Mouse (Mus musculus) midbrain, embryonic 16.5 days (tissue): ENCODE data around the gene Nap1l5. TPM values are rescaled to one million over a fixed set of nuclear protein-coding genes. Genes with fewer than 3 reads are reported as not detected.

Experiments
- ATAC-seq: fragments of 200-750 bp; cut with Nextera tagmentation; 2 replicates; pipeline ENCODE4 v1.8.0; 2017; ENCODE audit warnings: moderate TSS enrichment
- H3K27ac ChIP-seq: fragments of 300-500 bp; sonication (generic); 2 replicates; pipeline ENCODE4 v1.5.1; 2014; ENCODE audit warnings: mild to moderate bottlenecking, low read length, mixed read lengths
- H3K27me3 ChIP-seq: fragments of 300-500 bp; sonication (generic); 2 replicates; pipeline ENCODE4 v1.6.1; 2014; ENCODE audit warnings: low read depth, low read length, mixed read lengths; ENCODE audit not compliant: control insufficient read depth, insufficient read depth
- H3K36me3 ChIP-seq: fragments of 300-500 bp; sonication (generic); 2 replicates; pipeline ENCODE4 v1.6.1; 2014; ENCODE audit warnings: mild to moderate bottlenecking, low read length, moderate library complexity, mixed read lengths; ENCODE audit not compliant: control insufficient read depth, insufficient read depth
- H3K4me1 ChIP-seq: fragments of 300-500 bp; sonication (generic); 2 replicates; pipeline ENCODE4 v1.6.1; 2014; ENCODE audit warnings: mild to moderate bottlenecking, low read length, mixed read lengths; ENCODE audit not compliant: control insufficient read depth, insufficient read depth
- H3K4me2 ChIP-seq: fragments of 300-500 bp; sonication (generic); 2 replicates; pipeline ENCODE4 v1.6.1; 2014; ENCODE audit warnings: mild to moderate bottlenecking, low read length, mixed read lengths
- H3K4me3 ChIP-seq: fragments of 300-500 bp; sonication (generic); 2 replicates; pipeline ENCODE4 v1.5.1; 2014; ENCODE audit warnings: low read depth, mild to moderate bottlenecking, low read length, moderate library complexity, mixed read lengths
- H3K9ac ChIP-seq: fragments of 300-500 bp; sonication (generic); 2 replicates; pipeline ENCODE4 v1.6.1; 2014; ENCODE audit warnings: low read depth, low read length, mixed read lengths
- H3K9me3 ChIP-seq: fragments of 300-500 bp; sonication (generic); replicated peaks from 2 replicates; pipeline ENCODE4 v1.6.1; 2014; ENCODE audit warnings: mild to moderate bottlenecking, low read length, mixed read lengths; ENCODE audit not compliant: control insufficient read depth, poor library complexity, severe bottlenecking
- WGBS: fragments of 180-500 bp; shearing (Covaris S2); extraction: QIAGEN DNeasy Blood & Tissue Kit; methylation state at CpG from one replicate; pipeline ENCODE4 v1.1.7; 2014; 5-methylcytosine and 5-hydroxymethylcytosine counted together
- polyA plus RNA-seq: library from polyadenylated mRNA; unstranded; fragments of >200 nt; fragmentation: Nextera tagmentation; extraction: Ambion mirVana; gene quantifications from 2 replicates; pipeline ENCODE4 v1.2.1, GENCODE M21; 2015

Gene Nap1l5
- polyA plus RNA-seq, 1 experiment from 2014 or later = 365 TPM

DNA sequence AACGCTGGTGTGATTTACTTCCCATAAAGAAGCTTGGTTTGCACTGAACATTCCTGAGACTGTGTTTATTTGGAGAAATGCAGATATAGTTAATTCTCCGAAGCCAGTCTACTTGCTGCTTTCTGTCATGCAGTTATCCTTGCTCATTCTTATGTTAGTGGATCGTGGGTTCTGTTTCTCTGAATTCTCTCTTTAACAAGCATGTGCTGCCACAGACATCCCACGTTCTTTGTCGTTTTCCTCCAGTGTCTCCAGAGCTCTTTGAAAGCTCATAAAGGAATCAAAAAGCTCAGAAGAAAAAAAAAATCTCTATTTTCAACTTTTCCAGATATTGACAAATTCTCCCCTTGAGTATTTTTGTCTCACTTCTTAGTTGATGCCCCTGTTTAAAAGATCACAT lies 7.1 kb upstream of the Nap1l5 start:
- no peak overlapping the region for H3K4me2 ChIP-seq
- no peaks in the 10 kb centered on the region for H3K27me3 ChIP-seq
- WGBS = 79% methylated on average over 5 of the region's 5 CpGs
- no peak for ATAC-seq
- H3K4me3 ChIP-seq = no peak overlapping the region
- no peak overlapping the region for H3K9ac ChIP-seq
- H3K36me3 ChIP-seq = peaks cover 7% of the 10 kb centered on the region
- no peaks in the 10 kb centered on the region for H3K9me3 ChIP-seq
- no peak overlapping the region for H3K27ac ChIP-seq
- H3K4me1 ChIP-seq = no peaks in the 10 kb centered on the region

- H3K27me3 ChIP-seq = no peaks in the 10 kb centered on the region
- no peak overlapping the region for H3K27ac ChIP-seq
- peaks cover 4% of the 10 kb centered on the region; the same call in 1 of the 2 replicates for H3K36me3 ChIP-seq
- no peaks in the 10 kb centered on the region for H3K4me1 ChIP-seq
- H3K9ac ChIP-seq = no peak overlapping the region
- H3K4me2 ChIP-seq = no peak overlapping the region
- H3K4me3 ChIP-seq = no peak overlapping the region
- ATAC-seq = no peak
- no peaks in the 10 kb centered on the region for H3K9me3 ChIP-seq
- 76% methylated on average over 3 of the region's 3 CpGs for WGBS
Observed at GRCm38 (mm10) chr6:58913551-58913950, 6.7 kb upstream of the Nap1l5 start.

GRCm38 (mm10) chr6:58912842-58913241 lies 6.0 kb upstream of the Nap1l5 start:
- Histone ChIP-seq H3K27ac (no peak overlapping the region), H3K36me3 (0 out of 2 replicates have a peak, but pooled peaks cover 4% of the 10 kb centered on the region), H3K27me3 (no peaks in the 10 kb centered on the region), H3K9ac (no peak overlapping the region), H3K4me1 (no peaks in the 10 kb centered on the region), H3K4me2 (no peak overlapping the region), H3K9me3 (no peaks in the 10 kb centered on the region), H3K4me3 (no peak overlapping the region)
- 79% methylated on average over 5 of the region's 5 CpGs for WGBS
- no peak for ATAC-seq

DNA sequence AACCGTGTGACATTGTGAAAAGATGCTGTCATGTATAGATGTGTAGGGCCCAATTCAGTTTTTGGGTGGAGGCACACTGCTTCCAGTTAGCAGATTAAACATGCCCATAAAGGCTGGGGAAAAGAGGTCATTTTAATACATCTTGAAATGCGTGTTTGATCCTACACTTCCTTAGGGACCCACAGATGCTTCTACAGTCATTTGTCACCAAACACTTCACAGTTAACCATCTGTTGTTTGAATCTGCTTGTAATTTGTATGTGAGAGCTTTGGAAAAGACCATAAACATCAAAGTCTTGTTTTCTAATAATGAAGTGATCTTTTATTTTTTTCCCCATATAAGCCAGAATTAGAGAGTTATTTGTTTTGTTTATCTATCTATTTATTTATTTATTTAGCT lies 915 bp upstream of the Nap1l5 start:
- peaks cover 9% of the 10 kb centered on the region for H3K4me1 ChIP-seq
- H3K36me3 ChIP-seq = peaks cover 14% of the 10 kb centered on the region
- H3K9me3 ChIP-seq = peaks cover 10% of the 10 kb centered on the region
- no peaks in the 10 kb centered on the region for H3K27me3 ChIP-seq
- ATAC-seq = no peak
- peak overlapping the region; percentile 49; the same call in 1 of the 2 replicates for H3K4me3 ChIP-seq
- 56% methylated on average over 2 of the region's 2 CpGs for WGBS
- peak overlapping the region; percentile 54; the same call in 1 of the 2 replicates for H3K9ac ChIP-seq
- H3K4me2 ChIP-seq = peak overlapping the region; percentile 58
- peak overlapping the region; percentile 86 for H3K27ac ChIP-seq

- peak; percentile 16; the same call in 1 of the 2 replicates for ATAC-seq
- Histone ChIP-seq H3K4me1 (peaks cover 9% of the 10 kb centered on the region), H3K9me3 (peaks cover 10% of the 10 kb centered on the region), H3K4me3 (peak overlapping the region; percentile 49), H3K4me2 (peak overlapping the region; percentile 58), H3K27me3 (no peaks in the 10 kb centered on the region), H3K9ac (peak overlapping the region; percentile 54), H3K36me3 (peaks cover 14% of the 10 kb centered on the region), H3K27ac (peak overlapping the region; percentile 86)
- 64% methylated on average over 8 of the region's 8 CpGs for WGBS
Observed at GRCm38 (mm10) chr6:58907336-58907735, 460 bp upstream of the Nap1l5 start.

DNA sequence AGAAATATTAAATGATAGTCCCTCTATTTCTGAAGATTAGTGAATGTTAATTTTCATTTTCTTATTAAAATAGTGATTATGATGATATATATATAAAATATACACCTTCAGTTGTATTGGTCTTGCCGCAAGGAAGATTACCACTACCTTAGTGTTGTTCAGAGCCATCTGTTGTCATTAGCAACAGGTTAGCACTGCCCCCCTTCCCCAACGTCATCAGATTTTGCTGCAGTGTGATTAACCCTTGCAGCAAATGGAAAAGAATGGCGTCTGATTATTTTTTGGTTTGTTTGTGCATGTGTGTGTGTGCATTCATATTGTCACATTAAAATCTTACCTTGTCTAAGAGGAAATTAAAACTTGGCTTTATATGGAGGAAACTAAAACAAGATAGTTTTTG lies 2.3 kb downstream of the Nap1l5 start:
- Histone ChIP-seq H3K4me2 (no peak overlapping the region), H3K9ac (no peak overlapping the region), H3K4me3 (no peak overlapping the region), H3K9me3 (peaks cover 10% of the 10 kb centered on the region), H3K36me3 (peaks cover 14% of the 10 kb centered on the region), H3K27ac (no peak overlapping the region), H3K4me1 (peaks cover 12% of the 10 kb centered on the region), H3K27me3 (no peaks in the 10 kb centered on the region)
- ATAC-seq = no peak
- WGBS = 51% methylated on average over 3 of the region's 3 CpGs

DNA sequence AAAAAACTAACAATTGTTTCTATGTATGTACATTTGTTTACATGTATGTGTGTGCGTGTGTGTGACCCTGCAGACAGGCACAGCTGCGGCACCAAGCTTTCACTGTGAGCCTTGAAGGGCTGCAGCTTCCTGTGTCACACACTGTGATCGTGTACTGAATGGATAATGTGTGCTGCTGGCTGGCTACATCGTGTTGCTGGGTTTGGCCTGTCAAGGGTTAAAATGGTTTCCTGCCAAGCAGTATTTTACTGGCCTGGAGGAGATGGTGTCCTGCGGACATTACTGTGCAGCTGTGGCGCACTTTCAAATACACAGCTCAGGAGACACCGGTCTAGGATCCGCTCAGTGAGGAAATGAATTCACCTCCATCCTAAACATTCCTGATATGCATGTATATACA lies 3.7 kb downstream of the Nap1l5 start:
- H3K4me2 ChIP-seq = peak overlapping the region; percentile 36
- peaks cover 14% of the 10 kb centered on the region for H3K36me3 ChIP-seq
- H3K4me3 ChIP-seq = no peak overlapping the region
- peaks cover 10% of the 10 kb centered on the region for H3K9me3 ChIP-seq
- peak; percentile 63 for ATAC-seq
- no peaks in the 10 kb centered on the region for H3K27me3 ChIP-seq
- H3K27ac ChIP-seq = peak overlapping the region; percentile 61
- peak overlapping the region; percentile 46; the same call in 1 of the 2 replicates for H3K9ac ChIP-seq
- peaks cover 12% of the 10 kb centered on the region for H3K4me1 ChIP-seq
- WGBS = 15% methylated on average over 8 of the region's 8 CpGs

GRCm38 (mm10) chr6:58900536-58900935 lies 6.3 kb downstream of the Nap1l5 start:
- WGBS = 93% methylated on average over 7 of the region's 7 CpGs
- Histone ChIP-seq H3K27ac (no peak overlapping the region), H3K4me3 (no peak overlapping the region), H3K4me1 (peaks cover 10% of the 10 kb centered on the region), H3K9me3 (no peaks in the 10 kb centered on the region), H3K9ac (no peak overlapping the region), H3K27me3 (no peaks in the 10 kb centered on the region), H3K36me3 (peaks cover 12% of the 10 kb centered on the region), H3K4me2 (no peak overlapping the region)
- no peak for ATAC-seq

- Histone ChIP-seq H3K4me3 (no peak overlapping the region), H3K27me3 (no peaks in the 10 kb centered on the region), H3K4me1 (peaks cover 10% of the 10 kb centered on the region), H3K27ac (no peak overlapping the region), H3K36me3 (peaks cover 18% of the 10 kb centered on the region), H3K4me2 (no peak overlapping the region), H3K9me3 (no peaks in the 10 kb centered on the region), H3K9ac (no peak overlapping the region)
- no peak for ATAC-seq
- 92% methylated on average over 3 of the region's 3 CpGs for WGBS
Observed at GRCm38 (mm10) chr6:58899076-58899475, 7.8 kb downstream of the Nap1l5 start.
